8 mouse cellular contexts compared by ENCODE assay signal in the genomic region with DNA sequence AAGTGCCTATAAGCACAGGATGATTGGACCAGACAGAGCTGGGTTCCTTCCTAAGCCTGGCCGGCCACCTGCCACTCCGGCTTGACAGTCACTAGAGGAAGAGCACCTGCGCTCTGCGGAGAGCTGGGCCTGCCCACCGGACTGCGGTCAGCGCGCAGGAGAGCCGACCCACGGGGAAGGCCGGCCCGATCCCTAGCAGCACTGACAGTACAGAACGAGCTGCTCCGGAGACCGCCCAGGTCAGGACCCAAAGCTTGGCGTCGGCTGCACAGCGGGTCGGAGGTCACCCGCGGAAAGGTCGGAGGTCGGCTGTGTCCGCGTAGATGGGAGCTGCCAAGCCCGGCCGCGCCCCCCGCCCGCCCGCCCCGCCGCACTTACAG. TPM values are rescaled to one million over a fixed set of nuclear protein-coding genes. Genes with fewer than 3 reads are reported as not detected.
DNase-seq lines count a peak whose midpoint lies in the region; ATAC-seq and TF ChIP-seq lines count a peak whose summit lies in the region.

No protein-coding gene starts in this region.

- peak; percentile 30 for DNase-seq in NIH3T3 (ENCODE audit: low read depth)
- DNase-seq in embryo, embryonic 11 days: peak; percentile 22
- peak; percentile 29 for DNase-seq in lung, postnatal 14 days
- DNase-seq in retina, embryonic 14.5 days (ENCODE audit: low spot score): peak; percentile 35
- no peak for DNase-seq in frontal cortex, postnatal 25 days (ENCODE audit: low spot score in 2 of 2)

- no peak for TF ChIP-seq CTCF in C2C12 (IDR thresholded peaks at IDR 0.05; ENCODE audit: control insufficient read depth, insufficient read depth, insufficient read length)

- H3K4me1 ChIP-seq in heart, embryonic 12.5 days (replicated peaks): peaks cover 16% of the 10 kb centered on the region
- peaks cover 15% of the 10 kb centered on the region for H3K4me1 ChIP-seq in kidney, embryonic 16.5 days (ENCODE audit: insufficient read depth, low read length)

- H3K4me2 ChIP-seq in heart, embryonic 12.5 days: peak overlapping the region; percentile 73
- peak overlapping the region; percentile 86 for H3K4me2 ChIP-seq in kidney, embryonic 16.5 days (replicated peaks; ENCODE audit: low read depth, low read length)

- peaks cover 43% of the 10 kb centered on the region for H3K79me3 ChIP-seq in C2C12 (ENCODE audit: low read depth)

- peaks cover 4% of the 10 kb centered on the region for H3K36me3 ChIP-seq in C2C12 (ENCODE audit: control insufficient read depth, insufficient read depth)
- H3K36me3 ChIP-seq in heart, embryonic 12.5 days: no peaks in the 10 kb centered on the region
- H3K36me3 ChIP-seq in kidney, embryonic 16.5 days (ENCODE audit: insufficient read depth, low read length): no peaks in the 10 kb centered on the region

- no peaks in the 10 kb centered on the region for H3K27me3 ChIP-seq in C2C12 (ENCODE audit: control insufficient read depth, insufficient read depth, insufficient read length)
- H3K27me3 ChIP-seq in heart, embryonic 12.5 days (replicated peaks): no peaks in the 10 kb centered on the region
- H3K27me3 ChIP-seq in kidney, embryonic 16.5 days (ENCODE audit: insufficient read depth, low read length): no peaks in the 10 kb centered on the region

- 0% methylated on average over 30 of the region's 33 CpGs for WGBS in heart, embryonic 12.5 days
- WGBS in kidney, embryonic 16.5 days: under 1% methylated on average over 29 of the region's 33 CpGs

- H3K9ac ChIP-seq in heart, embryonic 12.5 days: peak overlapping the region; percentile 79
- H3K9ac ChIP-seq in kidney, embryonic 16.5 days (replicated peaks; ENCODE audit: low read length): peak overlapping the region; percentile 79

- 0 out of 2 replicates have a peak, but pooled peaks cover 7% of the 10 kb centered on the region for H3K9me3 ChIP-seq in heart, embryonic 12.5 days (replicated peaks)
- H3K9me3 ChIP-seq in kidney, embryonic 16.5 days (ENCODE audit: low read length): no peaks in the 10 kb centered on the region

- peak; percentile 60 for ATAC-seq in heart, embryonic 12.5 days (ENCODE audit: insufficient number of reproducible peaks, low FRiP score)
- ATAC-seq in kidney, embryonic 16.5 days (ENCODE audit: low FRiP score, low TSS enrichment): peak; percentile 62

- H3K27ac ChIP-seq in heart, embryonic 12.5 days (ENCODE audit: poor library complexity, severe bottlenecking): no peak overlapping the region
- H3K27ac ChIP-seq in kidney, embryonic 16.5 days (ENCODE audit: low read length): 0 out of 2 replicates have a peak overlapping the region, but pooled peaks have one; percentile 27

- peak overlapping the region; percentile 91 for H3K4me3 ChIP-seq in C2C12 (ENCODE audit: insufficient read depth, poor library complexity, severe bottlenecking)
- peak overlapping the region; percentile 66 for H3K4me3 ChIP-seq in heart, embryonic 12.5 days
- peak overlapping the region; percentile 88 for H3K4me3 ChIP-seq in kidney, embryonic 16.5 days (ENCODE audit: low read length)

- peaks cover 53% of the 10 kb centered on the region for H3K79me2 ChIP-seq in C2C12 (ENCODE audit: control insufficient read depth, insufficient read depth)

- peak overlapping the region; percentile 87 for H3ac ChIP-seq in C2C12 (ENCODE audit: control insufficient read depth, insufficient read length, low read depth)

TF ChIP-seq in C2C12, 6 proteins besides CTCF, POLR2A, EP300 and RAD21:
- TF ChIP-seq FOSL1 (IDR thresholded peaks at IDR 0.05; ENCODE audit: insufficient read depth, low read length, poor library complexity, severe bottlenecking) (no peak), MYOG (IDR thresholded peaks at IDR 0.05; ENCODE audit: control insufficient read depth, extremely low read depth, insufficient read length) (no peak), MAX (IDR thresholded peaks at IDR 0.05) (no peak), MYOD1 (IDR thresholded peaks at IDR 0.05; ENCODE audit: control insufficient read depth, insufficient read length, low read depth) (no peak), USF1 (IDR thresholded peaks at IDR 0.05; ENCODE audit: low read depth) (no peak), CEBPB (IDR thresholded peaks at IDR 0.05; ENCODE audit: low read depth) (no peak)

RNA-seq across cellular contexts. Expression of a gene that starts 0.4 kb away (rescaled TPM):
- 18.2 TPM for polyA plus RNA-seq in C2C12 (2012; fragmentation: generic; extraction: Trizol)
- 14.5 and 16.1 TPM in 2 replicates for polyA plus RNA-seq in heart, embryonic 12.5 days (2016; fragmentation: Nextera tagmentation; extraction: Ambion mirVana)
- 5.3 and 8.3 TPM in 2 replicates for polyA plus RNA-seq in kidney, embryonic 16.5 days (2015; fragmentation: Nextera tagmentation; extraction: Ambion mirVana)

RNA-seq across cellular contexts. Expression of a gene that starts 59.1 kb away (rescaled TPM):
- polyA plus RNA-seq in C2C12 (2012; fragmentation: generic; extraction: Trizol): 32.4 TPM
- polyA plus RNA-seq in heart, embryonic 12.5 days (2016; fragmentation: Nextera tagmentation; extraction: Ambion mirVana): 14.1 and 14.2 TPM in 2 replicates
- 24.5 and 25.5 TPM in 2 replicates for polyA plus RNA-seq in kidney, embryonic 16.5 days (2015; fragmentation: Nextera tagmentation; extraction: Ambion mirVana)

Comparison
In these comparisons a context has a peak if more than half of its experiments do, and no peak if none do; other contexts are left out.
1. DNase-seq: peak in NIH3T3 (single experiment), embryo, embryonic 11 days (single experiment), lung, postnatal 14 days (single experiment) and retina, embryonic 14.5 days (single experiment); none in frontal cortex, postnatal 25 days (0 of 2).
2. Peak in every context shown above with its lines, with median percentiles within 50 percentile points of each other: H3K4me3 ChIP-seq.